Mouse (Mus musculus) lung, embryonic 16.5 days (tissue): ENCODE measurements around the gene Lrig1. TPM values are rescaled to one million over a fixed set of nuclear protein-coding genes. Genes with fewer than 3 reads are reported as not detected.

Experiments
- ATAC-seq: fragments of 200-750 bp; cut with Nextera tagmentation; 2 replicates; pipeline ENCODE4 v1.8.0; 2017; ENCODE audit warnings: low read depth, mild to moderate bottlenecking, moderate library complexity
- H3K27ac ChIP-seq: fragments of 300-500 bp; sonication (generic); 2 replicates; pipeline ENCODE4 v1.5.1; 2014; ENCODE audit warnings: mild to moderate bottlenecking, control low read depth, low read length
- H3K27me3 ChIP-seq: fragments of 300-500 bp; sonication (generic); 2 replicates; pipeline ENCODE4 v1.6.1; 2014; ENCODE audit warnings: low read depth, low read length, mixed read lengths; ENCODE audit not compliant: control insufficient read depth, insufficient read depth
- H3K36me3 ChIP-seq: fragments of 300-500 bp; sonication (generic); 2 replicates; pipeline ENCODE4 v1.6.1; 2014; ENCODE audit warnings: low read length; ENCODE audit not compliant: control insufficient read depth, insufficient read depth
- H3K4me1 ChIP-seq: fragments of 300-500 bp; sonication (generic); replicated peaks from 2 replicates; pipeline ENCODE4 v1.6.1; 2014; ENCODE audit warnings: low read length, mixed read lengths; ENCODE audit not compliant: control insufficient read depth, insufficient read depth
- H3K4me2 ChIP-seq: fragments of 300-500 bp; sonication (generic); 2 replicates; pipeline ENCODE4 v1.6.1; 2014; ENCODE audit warnings: low read depth, low read length, control low read depth
- H3K4me3 ChIP-seq: fragments of 300-500 bp; sonication (generic); 2 replicates; pipeline ENCODE4 v1.5.1; 2014; ENCODE audit warnings: mild to moderate bottlenecking, low read length, control low read depth
- H3K9ac ChIP-seq: fragments of 300-500 bp; sonication (generic); 2 replicates; pipeline ENCODE4 v1.6.1; 2014; ENCODE audit warnings: low read length, control low read depth
- H3K9me3 ChIP-seq: fragments of 300-500 bp; sonication (generic); 2 replicates; pipeline ENCODE4 v1.6.1; 2016; ENCODE audit warnings: low read length; ENCODE audit not compliant: control insufficient read depth
- WGBS: fragments of 180-500 bp; shearing (Covaris S2); extraction: QIAGEN DNeasy Blood & Tissue Kit; methylation state at CpG from one replicate; pipeline ENCODE4 v1.1.7; 2014; 5-methylcytosine and 5-hydroxymethylcytosine counted together
- polyA plus RNA-seq: library from polyadenylated mRNA; unstranded; fragments of >200 nt; fragmentation: Nextera tagmentation; extraction: Ambion mirVana; gene quantifications from 2 replicates; pipeline ENCODE4 v1.2.1, GENCODE M21; 2015

Gene Lrig1
- polyA plus RNA-seq = 7.7 and 9.7 TPM in 2 replicates

DNA sequence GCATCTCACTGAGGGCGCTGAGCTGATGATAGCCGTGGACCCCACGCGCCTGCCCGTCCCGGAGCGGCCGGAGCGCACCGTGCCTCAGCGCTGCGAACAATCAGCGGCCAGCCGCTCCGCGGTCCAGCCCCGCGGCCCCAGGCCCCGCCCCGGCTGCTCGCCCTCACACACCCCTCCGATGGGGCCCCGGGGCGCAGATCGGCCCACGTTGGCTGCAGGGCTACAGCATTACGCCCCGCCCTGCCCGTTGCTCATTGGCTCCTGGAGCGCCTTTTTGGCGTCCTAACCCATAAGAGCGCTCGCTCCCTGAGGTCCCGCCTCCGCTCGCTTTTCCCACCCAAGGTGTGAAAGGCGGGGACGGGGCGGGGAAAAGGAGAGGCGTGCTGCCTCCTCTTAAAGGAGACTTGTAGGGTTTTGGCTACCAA lies at the start of gene Lrig1:
Gene Lrig1 (minus strand): TSS at position 92 of the 425 bp plus-strand sequence.
- Histone ChIP-seq H3K9me3 (no peaks in the 10 kb centered on the region), H3K4me1 (peaks cover 37% of the 10 kb centered on the region), H3K27ac (peak within 1 kb of the TSS; percentile 73), H3K36me3 (no peaks in the 10 kb centered on the region), H3K4me2 (peak within 1 kb of the TSS; percentile 97), H3K9ac (peak within 1 kb of the TSS; percentile 89), H3K4me3 (peak within 1 kb of the TSS; percentile 86), H3K27me3 (no peaks in the 10 kb centered on the region)
- WGBS = 0% methylated on average over 27 of the region's 40 CpGs
- ATAC-seq = peak; percentile 99

- Histone ChIP-seq H3K27ac (no peak overlapping the region), H3K9me3 (no peaks in the 10 kb centered on the region), H3K4me2 (no peak overlapping the region), H3K4me3 (no peak overlapping the region), H3K9ac (no peak overlapping the region), H3K36me3 (no peaks in the 10 kb centered on the region), H3K27me3 (no peaks in the 10 kb centered on the region), H3K4me1 (no peaks in the 10 kb centered on the region)
- WGBS = 87% methylated on average over 3 of the region's 3 CpGs
- no peak for ATAC-seq
Observed at GRCm38 (mm10) chr6:94749626-94750025, 49.7 kb upstream of the Lrig1 start.

- WGBS = 53% methylated on average over 7 of the region's 7 CpGs
- no peak overlapping the region for H3K4me3 ChIP-seq
- no peak overlapping the region for H3K27ac ChIP-seq
- no peaks in the 10 kb centered on the region for H3K36me3 ChIP-seq
- H3K9me3 ChIP-seq = no peaks in the 10 kb centered on the region
- no peaks in the 10 kb centered on the region for H3K27me3 ChIP-seq
- no peak for ATAC-seq
- no peaks in the 10 kb centered on the region for H3K4me1 ChIP-seq
- no peak overlapping the region for H3K9ac ChIP-seq
- H3K4me2 ChIP-seq = no peak overlapping the region
Observed at GRCm38 (mm10) chr6:94748361-94748760, 48.4 kb upstream of the Lrig1 start.

DNA sequence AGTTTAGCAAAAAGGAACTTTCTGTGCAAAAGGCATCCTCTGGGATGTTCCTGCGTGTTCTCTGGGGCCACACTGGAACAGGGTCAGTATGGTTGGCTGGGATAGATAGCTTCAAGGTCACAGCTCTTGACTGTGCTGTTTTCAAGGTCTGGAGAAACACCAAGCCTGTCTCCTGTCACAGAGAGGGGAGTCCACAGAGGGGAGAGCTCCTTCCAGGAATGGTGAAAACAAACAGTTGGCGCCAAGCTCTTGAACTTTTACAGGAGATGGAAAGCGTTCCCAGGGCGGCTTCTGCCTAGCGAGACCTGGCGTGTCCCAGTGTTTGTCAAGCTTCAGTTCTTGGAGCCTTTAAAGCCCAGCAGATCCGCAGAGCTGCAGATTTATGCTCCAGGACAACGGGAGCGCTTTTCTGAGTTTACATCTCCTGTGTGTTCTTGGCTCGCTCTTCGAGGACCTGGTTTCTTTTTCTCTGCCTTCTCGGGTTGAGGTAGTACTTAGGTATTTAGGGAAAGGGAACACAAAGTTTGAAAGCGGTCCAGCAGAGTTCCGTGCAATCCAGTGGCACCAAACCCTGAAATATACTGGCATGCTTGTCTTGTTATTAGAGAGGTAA lies 40.3 kb upstream of the Lrig1 start:
- Histone ChIP-seq H3K27me3 (no peaks in the 10 kb centered on the region), H3K4me1 (no peaks in the 10 kb centered on the region), H3K27ac (no peak overlapping the region), H3K4me3 (no peak overlapping the region), H3K9ac (no peak overlapping the region), H3K4me2 (no peak overlapping the region), H3K36me3 (no peaks in the 10 kb centered on the region), H3K9me3 (no peaks in the 10 kb centered on the region)
- no peak for ATAC-seq
- WGBS = 55% methylated on average over 14 of the region's 14 CpGs

DNA sequence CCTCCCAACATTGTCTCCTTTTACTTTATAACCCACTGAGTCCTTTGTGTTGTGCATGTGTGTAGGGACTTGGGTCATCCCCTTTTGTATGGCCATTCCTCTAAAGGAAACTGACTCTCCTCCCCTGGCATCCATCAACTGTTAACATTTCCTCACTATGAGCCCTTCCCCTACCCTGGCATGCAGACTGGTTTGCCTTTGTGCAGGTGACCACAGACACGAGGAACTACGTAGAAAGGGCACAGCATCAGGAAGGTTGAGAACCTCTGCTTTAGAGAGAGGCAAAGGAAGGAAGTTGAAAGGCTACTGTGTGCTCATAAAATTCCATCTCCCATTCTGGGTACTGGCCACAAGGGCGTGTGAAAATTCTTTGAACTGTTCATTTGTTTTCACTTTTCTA lies 38.7 kb upstream of the Lrig1 start:
- no peak for ATAC-seq
- Histone ChIP-seq H3K4me1 (no peaks in the 10 kb centered on the region), H3K9ac (no peak overlapping the region), H3K36me3 (no peaks in the 10 kb centered on the region), H3K27ac (no peak overlapping the region), H3K4me2 (no peak overlapping the region), H3K9me3 (no peaks in the 10 kb centered on the region), H3K27me3 (no peaks in the 10 kb centered on the region), H3K4me3 (no peak overlapping the region)
- 62% methylated on average over 3 of the region's 3 CpGs for WGBS

DNA sequence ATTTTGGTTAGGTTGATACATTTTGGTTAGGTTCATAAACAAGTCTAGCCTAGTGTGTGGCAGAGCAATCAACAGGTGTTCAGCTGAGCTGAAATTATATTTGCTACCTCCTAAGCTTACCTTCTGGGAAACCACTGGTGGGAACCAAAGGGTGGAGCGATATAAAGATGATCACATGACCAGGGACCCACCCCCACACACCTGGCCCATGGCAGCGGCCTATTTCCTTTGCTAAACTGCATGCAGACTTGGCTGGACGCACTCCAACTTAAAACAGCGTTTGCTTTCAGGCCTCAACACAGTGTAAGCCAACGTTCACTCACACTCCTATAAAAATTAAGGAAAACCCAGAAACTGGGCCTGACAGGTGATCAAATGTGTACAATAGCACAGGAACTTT lies 33.9 kb upstream of the Lrig1 start:
- 56% methylated on average over 5 of the region's 5 CpGs for WGBS
- Histone ChIP-seq H3K4me2 (no peak overlapping the region), H3K36me3 (no peaks in the 10 kb centered on the region)

GRCm38 (mm10) chr6:94729847-94730246 lies 29.9 kb upstream of the Lrig1 start:
- 19% methylated on average over 18 of the region's 18 CpGs for WGBS
- no peaks in the 10 kb centered on the region for H3K27me3 ChIP-seq
- H3K27ac ChIP-seq = peak overlapping the region; percentile 22; the same call in 1 of the 2 replicates
- H3K9me3 ChIP-seq = no peaks in the 10 kb centered on the region
- H3K9ac ChIP-seq = peak overlapping the region; percentile 45; the same call in 1 of the 2 replicates
- peak; percentile 77; the same call in 1 of the 2 replicates for ATAC-seq
- H3K4me3 ChIP-seq = peak overlapping the region; percentile 19
- peak overlapping the region; percentile 51 for H3K4me2 ChIP-seq
- H3K36me3 ChIP-seq = no peaks in the 10 kb centered on the region
- H3K4me1 ChIP-seq = peaks cover 5% of the 10 kb centered on the region; the same call in 1 of the 2 replicates

More for the DNA sequence above, 33.9 kb upstream of the Lrig1 start:
- no peak for ATAC-seq
- H3K4me3 ChIP-seq = no peak overlapping the region
- H3K9me3 ChIP-seq = no peaks in the 10 kb centered on the region
- no peaks in the 10 kb centered on the region for H3K27me3 ChIP-seq
- H3K27ac ChIP-seq = no peak overlapping the region
- H3K4me1 ChIP-seq = peaks cover 5% of the 10 kb centered on the region; the same call in 1 of the 2 replicates
- H3K9ac ChIP-seq = no peak overlapping the region

DNA sequence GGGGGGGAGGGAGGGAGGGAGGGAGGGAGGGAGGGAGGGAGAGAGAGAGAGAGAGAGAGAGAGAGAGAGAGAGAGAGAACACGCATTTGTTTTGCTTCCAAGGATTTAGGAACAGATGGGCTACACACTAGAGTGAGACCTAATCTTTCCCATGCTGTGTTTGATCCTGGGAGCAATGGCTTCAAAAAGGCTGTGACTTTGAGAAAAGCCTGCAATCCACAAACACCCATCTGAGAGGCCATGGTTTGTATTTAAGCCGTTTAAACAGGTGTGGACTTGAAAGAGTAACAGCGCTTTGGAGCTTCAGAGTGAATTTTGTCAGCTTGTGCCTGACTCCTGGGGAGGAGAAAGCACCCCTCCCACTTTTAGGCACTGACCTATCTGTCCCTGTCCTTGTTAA lies 29.2 kb upstream of the Lrig1 start:
- 20% methylated on average over 3 of the region's 3 CpGs for WGBS
- Histone ChIP-seq H3K4me2 (no peak overlapping the region), H3K36me3 (no peaks in the 10 kb centered on the region), H3K4me1 (peaks cover 5% of the 10 kb centered on the region; the same call in 1 of the 2 replicates), H3K4me3 (no peak overlapping the region), H3K27me3 (no peaks in the 10 kb centered on the region), H3K9me3 (no peaks in the 10 kb centered on the region), H3K9ac (no peak overlapping the region), H3K27ac (no peak overlapping the region)
- no peak for ATAC-seq

DNA sequence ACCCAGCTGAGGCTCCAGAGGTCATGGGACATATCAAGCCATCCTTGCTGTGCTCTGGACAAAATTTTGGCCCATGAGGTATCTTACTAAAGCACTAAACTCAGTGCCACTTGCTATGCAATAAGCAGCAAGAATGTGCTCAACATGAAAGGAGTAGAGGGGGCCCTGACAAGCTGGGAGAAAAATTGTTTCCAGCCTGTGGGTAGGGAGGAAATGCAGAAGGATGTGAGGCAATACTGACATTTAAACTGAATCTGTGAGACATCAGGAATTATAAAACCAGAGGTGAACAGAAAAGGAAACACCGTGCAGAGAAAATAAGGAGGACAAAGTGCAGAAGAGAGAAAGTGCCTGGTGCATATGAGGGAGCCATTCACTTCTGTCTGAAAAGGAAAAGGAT lies 24.7 kb upstream of the Lrig1 start:
- no peak for ATAC-seq
- Histone ChIP-seq H3K4me2 (no peak overlapping the region), H3K9me3 (no peaks in the 10 kb centered on the region), H3K4me3 (no peak overlapping the region), H3K9ac (no peak overlapping the region), H3K27ac (no peak overlapping the region), H3K4me1 (peaks cover under 1% of the 10 kb centered on the region; the same call in 1 of the 2 replicates), H3K27me3 (no peaks in the 10 kb centered on the region), H3K36me3 (no peaks in the 10 kb centered on the region)
- 56% methylated on average over 1 of the region's 1 CpGs for WGBS
